Mouse (Mus musculus) midbrain, embryonic 11.5 days (tissue): ENCODE results near the gene Psmd3. TPM values are rescaled to one million over a fixed set of nuclear protein-coding genes. Genes with fewer than 3 reads are reported as not detected.
"Not testable (repeated sequence)": the region's sequence is repeated elsewhere in the genome, so short reads cannot be mapped to it uniquely, and the experiment has no call there.

Experiments
- ATAC-seq: fragments of 200-750 bp; cut with Nextera tagmentation; 2 replicates; pipeline ENCODE4 v1.8.0; 2017; ENCODE audit warnings: moderate TSS enrichment, moderate library complexity; ENCODE audit not compliant: low FRiP score
- DNase-seq: peaks from one replicate; pipeline ENCODE4 v3.0.0; 2015; ENCODE audit warnings: low spot score; ENCODE audit errors: missing footprints
- H3K27ac ChIP-seq: fragments of 300-500 bp; sonication (generic); 2 replicates; pipeline ENCODE4 v1.5.1; 2014; ENCODE audit warnings: low read depth, low read length
- H3K27me3 ChIP-seq: fragments of 300-500 bp; sonication (generic); 2 replicates; pipeline ENCODE4 v1.6.1; 2014; ENCODE audit warnings: mild to moderate bottlenecking, low read length, moderate library complexity, mixed read lengths; ENCODE audit not compliant: control insufficient read depth, insufficient read depth
- H3K36me3 ChIP-seq: fragments of 300-500 bp; sonication (generic); 2 replicates; pipeline ENCODE4 v1.6.1; 2014; ENCODE audit warnings: mild to moderate bottlenecking, low read length, moderate library complexity, mixed read lengths; ENCODE audit not compliant: control insufficient read depth, insufficient read depth
- H3K4me1 ChIP-seq: fragments of 300-500 bp; sonication (generic); 2 replicates; pipeline ENCODE4 v1.6.1; 2014; ENCODE audit warnings: low read length; ENCODE audit not compliant: control insufficient read depth, insufficient read depth
- H3K4me2 ChIP-seq: fragments of 300-500 bp; sonication (generic); 2 replicates; pipeline ENCODE4 v1.6.1; 2014; ENCODE audit warnings: mild to moderate bottlenecking, moderate library complexity
- H3K4me3 ChIP-seq: fragments of 300-500 bp; sonication (generic); 2 replicates; pipeline ENCODE4 v1.5.1; 2014; ENCODE audit warnings: low read depth, low read length
- H3K9ac ChIP-seq: fragments of 300-500 bp; sonication (generic); 2 replicates; pipeline ENCODE4 v1.6.1; 2014; ENCODE audit warnings: low read length
- H3K9me3 ChIP-seq: fragments of 300-500 bp; sonication (generic); 2 replicates; pipeline ENCODE4 v1.6.1; 2016; ENCODE audit warnings: low read length; ENCODE audit not compliant: control insufficient read depth
- WGBS: fragments of 180-500 bp; shearing (Covaris S2); extraction: QIAGEN DNeasy Blood & Tissue Kit; methylation state at CpG from one replicate; pipeline ENCODE4 v1.1.7; 2014; 5-methylcytosine and 5-hydroxymethylcytosine counted together
- polyA plus RNA-seq: library from polyadenylated mRNA; unstranded; fragments of >200 nt; fragmentation: Nextera tagmentation; extraction: Ambion mirVana; gene quantifications from 2 replicates; pipeline ENCODE4 v1.2.1, GENCODE M21; 2014

Gene Psmd3
- polyA plus RNA-seq, result 142 and 155 TPM in 2 replicates

DNA sequence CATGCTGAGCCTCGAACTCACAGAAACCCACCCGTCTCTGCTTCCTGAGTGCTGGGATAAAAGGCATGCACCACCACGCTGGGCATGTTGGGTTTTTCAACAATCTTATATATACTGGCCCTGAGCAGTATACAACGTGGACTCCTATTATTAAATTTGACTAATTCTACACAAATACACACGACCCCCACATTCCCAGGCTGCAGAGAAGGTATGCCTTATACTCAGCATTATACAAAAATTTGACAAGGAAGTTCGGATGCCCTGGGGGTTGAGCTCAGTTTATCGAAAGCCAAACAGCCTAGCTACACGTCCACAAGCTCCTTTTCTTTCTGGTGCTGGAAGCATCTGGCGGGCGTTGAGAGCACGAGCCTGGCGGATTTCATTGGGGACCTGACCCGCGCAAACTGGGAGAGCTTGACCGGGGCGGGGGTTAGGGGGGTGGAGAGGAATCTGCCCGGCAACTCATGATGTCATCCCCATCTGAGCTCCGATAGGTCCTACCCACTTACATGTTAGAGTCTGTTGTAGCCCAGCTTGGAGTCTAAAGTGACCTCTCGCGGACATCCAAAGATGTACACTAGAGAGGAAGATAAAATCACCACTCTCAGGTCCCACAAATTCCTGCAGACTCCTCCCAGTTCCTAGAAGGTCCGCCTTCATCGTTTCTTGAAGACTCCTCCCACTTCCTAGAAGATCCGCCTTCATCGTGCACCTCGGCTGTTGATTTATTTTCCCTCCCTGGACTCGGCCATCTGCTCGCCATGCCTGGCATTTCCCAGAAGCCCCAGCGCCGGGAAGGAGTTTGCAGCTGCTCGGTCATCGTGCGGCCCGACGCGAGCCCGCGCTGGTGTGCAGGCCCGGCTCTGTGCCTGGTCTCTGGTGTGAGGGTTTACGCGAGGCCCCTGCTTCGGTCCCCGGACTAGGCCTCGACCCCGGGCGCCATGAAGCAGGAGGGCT lies at the start of gene Psmd3:
Gene Psmd3 (plus strand): TSS at position 769 of the 960 bp plus-strand sequence.
- H3K9ac ChIP-seq, result peak within 1 kb of the TSS; percentile 99
- WGBS, result 5% methylated on average over 45 of the region's 45 CpGs
- H3K27ac ChIP-seq, result peak within 1 kb of the TSS; percentile 59; the same call in 1 of the 2 replicates
- H3K27me3 ChIP-seq, result no peaks in the 10 kb centered on the region
- ATAC-seq (peak; percentile 96), DNase-seq (peak; percentile 100)
- H3K9me3 ChIP-seq, result no peaks in the 10 kb centered on the region
- H3K4me3 ChIP-seq, result peak within 1 kb of the TSS; percentile 99
- peaks cover 6% of the 10 kb centered on the region for H3K36me3 ChIP-seq
- peak within 1 kb of the TSS; percentile 72 for H3K4me2 ChIP-seq
- peaks cover 8% of the 10 kb centered on the region for H3K4me1 ChIP-seq

DNA sequence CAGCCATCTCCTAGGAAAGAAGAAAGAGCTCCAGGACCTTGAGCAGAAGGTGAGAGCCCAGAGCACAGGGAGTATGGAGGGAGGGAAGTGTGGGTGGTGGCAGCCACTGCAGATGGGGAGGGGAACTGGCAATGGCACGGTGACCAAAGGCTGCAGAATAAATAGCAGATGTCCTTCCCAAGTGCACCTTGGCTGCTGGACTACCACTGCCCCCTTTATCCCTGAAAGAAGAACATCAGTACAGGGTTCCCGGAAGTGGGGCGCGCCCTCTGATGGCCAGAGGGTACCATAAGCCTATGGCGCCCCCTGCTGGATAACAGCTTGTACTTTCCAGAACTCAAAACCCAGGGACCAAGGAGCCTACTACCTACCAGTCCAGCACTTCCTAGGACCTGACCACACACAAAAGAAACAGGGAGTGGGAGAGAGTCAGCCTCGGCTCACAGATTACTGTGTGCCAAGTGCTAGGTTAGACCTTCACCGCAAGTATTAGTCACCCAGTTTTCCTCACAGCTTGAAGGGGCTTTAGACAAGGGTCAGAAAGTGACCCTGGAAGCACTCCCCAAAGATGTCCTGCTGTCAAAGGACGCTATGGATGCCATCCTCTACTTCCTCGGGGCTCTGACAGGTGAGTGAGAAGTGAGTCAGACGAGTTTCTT lies 46.9 kb upstream of the Psmd3 start:
- H3K4me1 ChIP-seq, H3K27me3 ChIP-seq, H3K4me2 ChIP-seq, ATAC-seq, H3K27ac ChIP-seq, H3K36me3 ChIP-seq, H3K4me3 ChIP-seq, H3K9ac ChIP-seq, H3K9me3 ChIP-seq, DNase-seq: not testable (repeated sequence)
- WGBS, result 39% methylated on average over 10 of the region's 10 CpGs

- WGBS, result 79% methylated on average over 1 of the region's 1 CpGs
- Histone ChIP-seq H3K27me3 (no peaks in the 10 kb centered on the region), H3K9ac (no peak overlapping the region), H3K9me3 (no peaks in the 10 kb centered on the region), H3K27ac (no peak overlapping the region), H3K4me1 (no peaks in the 10 kb centered on the region), H3K4me2 (no peak overlapping the region), H3K36me3 (no peaks in the 10 kb centered on the region), H3K4me3 (no peak overlapping the region)
- no peak for ATAC-seq
- no peak for DNase-seq
Observed at GRCm38 (mm10) chr11:98637501-98637900, 44.9 kb upstream of the Psmd3 start.

DNA sequence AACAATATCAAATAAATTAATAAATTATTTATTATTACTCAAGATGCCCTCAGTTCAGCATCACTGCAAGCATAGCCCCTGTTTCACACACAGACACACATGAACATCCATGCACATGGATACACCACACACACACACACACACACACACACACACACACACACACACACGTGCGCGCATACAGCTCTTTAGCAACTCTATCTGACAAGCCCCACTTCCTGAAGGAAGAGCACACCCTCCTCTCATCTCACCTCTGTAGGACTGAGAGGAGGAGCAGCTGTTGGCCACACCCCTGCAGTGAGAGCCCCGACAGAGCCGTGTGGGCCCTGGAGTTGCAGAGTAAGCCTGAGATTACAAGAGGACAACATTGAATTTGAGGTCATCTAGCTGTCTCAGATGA lies 42.3 kb upstream of the Psmd3 start:
- H3K4me3 ChIP-seq, result no peak overlapping the region
- WGBS, result 64% methylated on average over 5 of the region's 5 CpGs
- no peak overlapping the region for H3K4me2 ChIP-seq
- no peak overlapping the region for H3K9ac ChIP-seq
- no peaks in the 10 kb centered on the region for H3K27me3 ChIP-seq
- no peaks in the 10 kb centered on the region for H3K36me3 ChIP-seq
- no peak for ATAC-seq
- no peaks in the 10 kb centered on the region for H3K9me3 ChIP-seq
- DNase-seq, result no peak
- no peak overlapping the region for H3K27ac ChIP-seq
- no peaks in the 10 kb centered on the region for H3K4me1 ChIP-seq

DNA sequence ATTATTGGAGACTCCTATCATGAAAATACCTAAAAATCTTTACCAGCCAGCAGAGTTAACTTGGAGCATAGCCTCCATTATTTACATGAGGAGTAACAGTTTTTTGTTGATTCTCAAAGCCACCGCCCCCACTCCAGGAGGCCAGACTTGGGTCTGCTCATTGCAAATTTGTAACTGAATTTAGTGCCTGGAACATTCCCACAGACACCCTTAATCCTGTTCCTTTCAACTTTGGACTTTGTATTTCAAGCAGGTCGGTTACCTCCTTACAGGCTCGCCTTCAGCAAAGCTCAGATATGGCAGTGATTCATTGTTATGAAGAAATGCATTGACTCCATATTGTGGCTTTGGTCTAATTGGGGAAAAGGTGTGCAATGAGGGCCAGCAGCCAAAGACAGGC lies 37.6 kb upstream of the Psmd3 start:
- WGBS, result 86% methylated on average over 3 of the region's 3 CpGs
- DNase-seq (no peak), ATAC-seq (no peak)
- H3K4me2 ChIP-seq, result no peak overlapping the region
- no peak overlapping the region for H3K4me3 ChIP-seq
- no peaks in the 10 kb centered on the region for H3K9me3 ChIP-seq
- H3K27ac ChIP-seq, result no peak overlapping the region
- no peak overlapping the region for H3K9ac ChIP-seq
- H3K27me3 ChIP-seq, result no peaks in the 10 kb centered on the region
- no peaks in the 10 kb centered on the region for H3K4me1 ChIP-seq
- no peaks in the 10 kb centered on the region for H3K36me3 ChIP-seq

GRCm38 (mm10) chr11:98645946-98646345 lies 36.4 kb upstream of the Psmd3 start:
- Histone ChIP-seq H3K4me1 (no peaks in the 10 kb centered on the region), H3K9ac (no peak overlapping the region), H3K27me3 (no peaks in the 10 kb centered on the region), H3K9me3 (no peaks in the 10 kb centered on the region), H3K27ac (no peak overlapping the region), H3K36me3 (no peaks in the 10 kb centered on the region), H3K4me3 (no peak overlapping the region), H3K4me2 (no peak overlapping the region)
- no peak for DNase-seq
- 76% methylated on average over 2 of the region's 2 CpGs for WGBS
- no peak for ATAC-seq

- 74% methylated on average over 2 of the region's 2 CpGs for WGBS
- Histone ChIP-seq H3K9me3 (no peaks in the 10 kb centered on the region), H3K27me3 (no peaks in the 10 kb centered on the region), H3K4me2 (no peak within 1 kb of the TSS), H3K27ac (no peak within 1 kb of the TSS), H3K4me3 (no peak within 1 kb of the TSS), H3K9ac (no peak within 1 kb of the TSS), H3K4me1 (no peaks in the 10 kb centered on the region), H3K36me3 (no peaks in the 10 kb centered on the region)
- no peak for DNase-seq
- ATAC-seq, result no peak
Observed at GRCm38 (mm10) chr11:98646459-98646858, 35.9 kb upstream of the Psmd3 start, which contains the start of gene Gsdma2. TSS of gene Gsdma2 (plus strand) at chr11:98646759.

- not testable (repeated sequence) for ATAC-seq, H3K9me3 ChIP-seq, H3K27ac ChIP-seq, H3K4me1 ChIP-seq, H3K4me2 ChIP-seq, H3K4me3 ChIP-seq, H3K36me3 ChIP-seq, H3K27me3 ChIP-seq, H3K9ac ChIP-seq
- 7% methylated on average over 7 of the region's 7 CpGs for WGBS
- DNase-seq, result peak; percentile 87
Observed at GRCm38 (mm10) chr11:98655076-98655475, 27.3 kb upstream of the Psmd3 start.

GRCm38 (mm10) chr11:98660517-98660916 lies 21.8 kb upstream of the Psmd3 start:
- H3K4me3 ChIP-seq, result no peak overlapping the region
- WGBS, result 8% methylated on average over 6 of the region's 6 CpGs
- H3K9ac ChIP-seq, result no peak overlapping the region
- peak overlapping the region; percentile 15; the same call in 1 of the 2 replicates for H3K4me2 ChIP-seq
- H3K36me3 ChIP-seq, result no peaks in the 10 kb centered on the region
- no peaks in the 10 kb centered on the region for H3K9me3 ChIP-seq
- DNase-seq (peak; percentile 96), ATAC-seq (peak; percentile 52; the same call in 1 of the 2 replicates)
- no peaks in the 10 kb centered on the region for H3K4me1 ChIP-seq
- no peak overlapping the region for H3K27ac ChIP-seq
- no peaks in the 10 kb centered on the region for H3K27me3 ChIP-seq
